Mouse (Mus musculus): ENCODE data around the gene Lsm12. TPM values are rescaled to one million over a fixed set of nuclear protein-coding genes. Genes with fewer than 3 reads are reported as not detected.

The Lsm12 gene
- polyA plus RNA-seq, 1 experiment from 2014 or later = 87.8 TPM

- Histone ChIP-seq H3K36me3 (ENCODE audit: control insufficient read depth, insufficient read depth, low read length) (peaks cover 58% of the 10 kb centered on the region), H3K9ac (ENCODE audit: low read depth, low read length) (no peak overlapping the region), H3K27ac (ENCODE audit: low read length) (no peak overlapping the region), H3K4me1 (ENCODE audit: control insufficient read depth, insufficient read depth, low read length) (peaks cover 2% of the 10 kb centered on the region), H3K9me3 (replicated peaks; ENCODE audit: control insufficient read depth, low read length, poor library complexity, severe bottlenecking) (no peaks in the 10 kb centered on the region), H3K27me3 (ENCODE audit: control insufficient read depth, insufficient read depth, low read depth, low read length) (no peaks in the 10 kb centered on the region), H3K4me3 (ENCODE audit: low read depth, low read length) (no peak overlapping the region), H3K4me2 (ENCODE audit: low read length) (no peak overlapping the region)
- WGBS = 89% methylated on average over 21 of the region's 21 CpGs
- no peak for ATAC-seq
Measured at GRCm38 (mm10) chr11:102196018-102196797, 11.1 kb upstream of the Lsm12 start.

- no peak for ATAC-seq
- Histone ChIP-seq H3K36me3 (ENCODE audit: control insufficient read depth, insufficient read depth, low read length) (peaks cover 43% of the 10 kb centered on the region), H3K27me3 (ENCODE audit: control insufficient read depth, insufficient read depth, low read depth, low read length) (no peaks in the 10 kb centered on the region), H3K4me3 (ENCODE audit: low read depth, low read length) (no peak overlapping the region), H3K9ac (ENCODE audit: low read depth, low read length) (no peak overlapping the region), H3K27ac (ENCODE audit: low read length) (no peak overlapping the region), H3K4me2 (ENCODE audit: low read length) (no peak overlapping the region), H3K9me3 (replicated peaks; ENCODE audit: control insufficient read depth, low read length, poor library complexity, severe bottlenecking) (no peaks in the 10 kb centered on the region), H3K4me1 (ENCODE audit: control insufficient read depth, insufficient read depth, low read length) (peaks cover 18% of the 10 kb centered on the region)
- WGBS = 93% methylated on average over 9 of the region's 9 CpGs
Measured at GRCm38 (mm10) chr11:102193657-102194440, 8.8 kb upstream of the Lsm12 start.

- 35% methylated on average over 4 of the region's 4 CpGs for WGBS
- Histone ChIP-seq H3K4me2 (ENCODE audit: low read length) (peak overlapping the region; percentile 50), H3K27ac (ENCODE audit: low read length) (no peak overlapping the region), H3K9me3 (replicated peaks; ENCODE audit: control insufficient read depth, low read length, poor library complexity, severe bottlenecking) (no peaks in the 10 kb centered on the region), H3K4me3 (ENCODE audit: low read depth, low read length) (peak overlapping the region; percentile 60; the same call in 1 of the 2 replicates), H3K9ac (ENCODE audit: low read depth, low read length) (no peak overlapping the region; the same call in 1 of the 2 replicates), H3K36me3 (ENCODE audit: control insufficient read depth, insufficient read depth, low read length) (peaks cover 19% of the 10 kb centered on the region), H3K27me3 (ENCODE audit: control insufficient read depth, insufficient read depth, low read depth, low read length) (no peaks in the 10 kb centered on the region), H3K4me1 (ENCODE audit: control insufficient read depth, insufficient read depth, low read length) (peaks cover 20% of the 10 kb centered on the region)
- ATAC-seq = no peak
Measured at GRCm38 (mm10) chr11:102190848-102191247, 5.8 kb upstream of the Lsm12 start.

- Histone ChIP-seq H3K9me3 (replicated peaks; ENCODE audit: control insufficient read depth, low read length, poor library complexity, severe bottlenecking) (no peaks in the 10 kb centered on the region), H3K36me3 (ENCODE audit: control insufficient read depth, insufficient read depth, low read length) (peaks cover 9% of the 10 kb centered on the region), H3K4me1 (ENCODE audit: control insufficient read depth, insufficient read depth, low read length) (peaks cover 23% of the 10 kb centered on the region), H3K27ac (ENCODE audit: low read length) (peak within 1 kb of the TSS; percentile 78), H3K4me2 (ENCODE audit: low read length) (peak within 1 kb of the TSS; percentile 50), H3K9ac (ENCODE audit: low read depth, low read length) (peak within 1 kb of the TSS; percentile 71), H3K27me3 (ENCODE audit: control insufficient read depth, insufficient read depth, low read depth, low read length) (no peaks in the 10 kb centered on the region), H3K4me3 (ENCODE audit: low read depth, low read length) (peak within 1 kb of the TSS; percentile 60)
- peak; percentile 84 for ATAC-seq
- WGBS = 2% methylated on average over 41 of the region's 50 CpGs
Measured at GRCm38 (mm10) chr11:102189461-102190436, 4.7 kb upstream of the Lsm12 start, which contains the start of gene G6pc3. TSS of gene G6pc3 (plus strand) at chr11:102189620.

GRCm38 (mm10) chr11:102188980-102189379, 3.9 kb upstream of the Lsm12 start:
- no peak for ATAC-seq
- 63% methylated on average over 6 of the region's 6 CpGs for WGBS
- Histone ChIP-seq H3K9me3 (replicated peaks; ENCODE audit: control insufficient read depth, low read length, poor library complexity, severe bottlenecking) (no peaks in the 10 kb centered on the region), H3K4me3 (ENCODE audit: low read depth, low read length) (peak overlapping the region; percentile 60), H3K27ac (ENCODE audit: low read length) (peak overlapping the region; percentile 78), H3K9ac (ENCODE audit: low read depth, low read length) (peak overlapping the region; percentile 71), H3K36me3 (ENCODE audit: control insufficient read depth, insufficient read depth, low read length) (peaks cover 4% of the 10 kb centered on the region; the same call in 1 of the 2 replicates), H3K4me1 (ENCODE audit: control insufficient read depth, insufficient read depth, low read length) (peaks cover 28% of the 10 kb centered on the region), H3K4me2 (ENCODE audit: low read length) (peak overlapping the region; percentile 50), H3K27me3 (ENCODE audit: control insufficient read depth, insufficient read depth, low read depth, low read length) (no peaks in the 10 kb centered on the region)

GRCm38 (mm10) chr11:102186235-102186634, 1.1 kb upstream of the Lsm12 start:
- 86% methylated on average over 1 of the region's 1 CpGs for WGBS
- Histone ChIP-seq H3K9ac (ENCODE audit: low read depth, low read length) (no peak overlapping the region), H3K27me3 (ENCODE audit: control insufficient read depth, insufficient read depth, low read depth, low read length) (no peaks in the 10 kb centered on the region), H3K9me3 (replicated peaks; ENCODE audit: control insufficient read depth, low read length, poor library complexity, severe bottlenecking) (no peaks in the 10 kb centered on the region), H3K4me2 (ENCODE audit: low read length) (no peak overlapping the region), H3K4me1 (ENCODE audit: control insufficient read depth, insufficient read depth, low read length) (peaks cover 38% of the 10 kb centered on the region), H3K36me3 (ENCODE audit: control insufficient read depth, insufficient read depth, low read length) (peaks cover 5% of the 10 kb centered on the region; the same call in 1 of the 2 replicates), H3K27ac (ENCODE audit: low read length) (0 out of 2 replicates have a peak overlapping the region, but pooled peaks have one; percentile 62), H3K4me3 (ENCODE audit: low read depth, low read length) (no peak overlapping the region)
- ATAC-seq = no peak

- 58% methylated on average over 3 of the region's 3 CpGs for WGBS
- Histone ChIP-seq H3K36me3 (ENCODE audit: control insufficient read depth, insufficient read depth, low read length) (peaks cover 7% of the 10 kb centered on the region; the same call in 1 of the 2 replicates), H3K9ac (ENCODE audit: low read depth, low read length) (no peak overlapping the region), H3K4me1 (ENCODE audit: control insufficient read depth, insufficient read depth, low read length) (peaks cover 35% of the 10 kb centered on the region), H3K27me3 (ENCODE audit: control insufficient read depth, insufficient read depth, low read depth, low read length) (no peaks in the 10 kb centered on the region), H3K27ac (ENCODE audit: low read length) (peak overlapping the region; percentile 97; the same call in 1 of the 2 replicates), H3K4me3 (ENCODE audit: low read depth, low read length) (peak overlapping the region; percentile 95; the same call in 1 of the 2 replicates), H3K4me2 (ENCODE audit: low read length) (peak overlapping the region; percentile 74), H3K9me3 (replicated peaks; ENCODE audit: control insufficient read depth, low read length, poor library complexity, severe bottlenecking) (no peaks in the 10 kb centered on the region)
- ATAC-seq = no peak
Measured at GRCm38 (mm10) chr11:102185677-102186076, 581 bp upstream of the Lsm12 start.

GRCm38 (mm10) chr11:102184253-102184645, 847 bp downstream of the Lsm12 start:
- H3K9me3 ChIP-seq (replicated peaks; ENCODE audit: control insufficient read depth, low read length, poor library complexity, severe bottlenecking) = no peaks in the 10 kb centered on the region
- H3K4me2 ChIP-seq (ENCODE audit: low read length) = peak overlapping the region; percentile 74
- H3K4me3 ChIP-seq (ENCODE audit: low read depth, low read length) = peak overlapping the region; percentile 95
- 5% methylated on average over 7 of the region's 7 CpGs for WGBS
- ATAC-seq = peak; percentile 3; the same call in 1 of the 2 replicates
- peak overlapping the region; percentile 97 for H3K27ac ChIP-seq (ENCODE audit: low read length)
- H3K4me1 ChIP-seq (ENCODE audit: control insufficient read depth, insufficient read depth, low read length) = peaks cover 37% of the 10 kb centered on the region
- peaks cover 7% of the 10 kb centered on the region; the same call in 1 of the 2 replicates for H3K36me3 ChIP-seq (ENCODE audit: control insufficient read depth, insufficient read depth, low read length)
- H3K27me3 ChIP-seq (ENCODE audit: control insufficient read depth, insufficient read depth, low read depth, low read length) = no peaks in the 10 kb centered on the region
- H3K9ac ChIP-seq (ENCODE audit: low read depth, low read length) = peak overlapping the region; percentile 92

Measured in midbrain, embryonic 16.5 days (tissue).